In genomic region chr1:86346851-86347715, GRCm38 (mm10) we compare ENCODE assay signal across 11 mouse cellular contexts. TPM values are rescaled to one million over a fixed set of nuclear protein-coding genes. Genes with fewer than 3 reads are reported as not detected.
DNase-seq lines count a peak whose midpoint lies in the region; ATAC-seq and TF ChIP-seq lines count a peak whose summit lies in the region.
"Had no signal": no experiment of that assay in that cellular context is flagged by ENCODE, and none has a peak within 500 bp of the region (broad histone marks: within the 10 kb centered on the region; RNA-seq: fewer than 3 reads in every experiment).

No protein-coding gene starts in this region.

- H3K27me3 ChIP-seq in thymus, adult 2 months (ENCODE audit: control insufficient read depth, insufficient read depth, low read length): no peaks in the 10 kb centered on the region
- H3K27me3 ChIP-seq: hindbrain, embryonic 13.5 days; limb, embryonic 13.5 days had no signal

- 96% methylated on average over 3 of the region's 3 CpGs for WGBS in thymus, adult 2 months

- no peak overlapping the region for H3K27ac ChIP-seq in layer of hippocampus, adult 2 months
- H3K27ac ChIP-seq in thymus, adult 2 months (ENCODE audit: control insufficient read depth, insufficient read depth, low read length): no peak overlapping the region
- H3K27ac ChIP-seq: hindbrain, embryonic 13.5 days; limb, embryonic 13.5 days had no signal

- peaks cover 48% of the 10 kb centered on the region for H3K36me3 ChIP-seq in thymus, adult 2 months (ENCODE audit: control insufficient read depth, insufficient read depth, low read length)

- no peak overlapping the region for H3K4me3 ChIP-seq in layer of hippocampus, adult 2 months
- no peak overlapping the region for H3K4me3 ChIP-seq in thymus, adult 2 months (ENCODE audit: control insufficient read depth, insufficient read depth, low read length)
- H3K4me3 ChIP-seq: hindbrain, embryonic 13.5 days; limb, embryonic 13.5 days had no signal

- DNase-seq in CD4-positive, CD25-positive, alpha-beta regulatory T cell, adult 2 months (ENCODE audit: low read depth, low spot score): peak; percentile 49
- no peak for DNase-seq in layer of hippocampus, adult 2 months (ENCODE audit: low spot score in 2 of 2)
- no peak for DNase-seq in layer of hippocampus, postnatal 36 days
- DNase-seq in thymus, postnatal 4 days: peak; percentile 53
- no peak for DNase-seq in thymus, adult 2 months
- no peak for DNase-seq in adrenal gland, postnatal 36 days
- DNase-seq in frontal cortex, adult 2 months (ENCODE audit: extremely low spot score in 1 of 2, low spot score in 1 of 2): no peak
- DNase-seq: retina, postnatal 1 day had no signal

- no peak for TF ChIP-seq POLR2A in thymus, adult 2 months (IDR thresholded peaks at IDR 0.05; ENCODE audit: control insufficient read depth, extremely low read depth, insufficient read depth, low read length, poor library complexity)

- TF ChIP-seq CTCF in layer of hippocampus, adult 2 months (conservative IDR thresholded peaks at IDR 0.05): peak; percentile 68
- no peak for TF ChIP-seq CTCF in thymus, adult 2 months (IDR thresholded peaks at IDR 0.05; ENCODE audit: borderline replicate concordance, control insufficient read depth, extremely low read depth, insufficient read depth, low read length, poor library complexity)

- peaks cover 2% of the 10 kb centered on the region for H3K4me1 ChIP-seq in thymus, adult 2 months (replicated peaks; ENCODE audit: control insufficient read depth, insufficient read depth, low read length)
- H3K4me1 ChIP-seq: hindbrain, embryonic 13.5 days; limb, embryonic 13.5 days had no signal

- ATAC-seq in CD4-positive, CD25-positive, alpha-beta regulatory T cell, adult 4 months: no peak

RNA-seq across cellular contexts. Expression of gene Ncl, which starts 12.1 kb away (rescaled TPM):
- polyA plus RNA-seq in CD4-positive, CD25-positive, alpha-beta regulatory T cell, adult 4 months (2017; shearing (Covaris generic)): 100 to 1,000 TPM; 304 to 334 TPM
- total RNA-seq in layer of hippocampus, adult 2 months (2021): 100 to 1,000 TPM; 140 to 145 TPM
- 100 to 1,000 TPM; 136 to 137 TPM for total RNA-seq in layer of hippocampus, postnatal 36 days (2021)
- polyA plus RNA-seq in thymus, adult 2 months (2012; rRNA removed): 17.0 and 21.5 TPM in 2 replicates
- 100 to 1,000 TPM; 222 to 234 TPM for total RNA-seq in adrenal gland, postnatal 36 days (2021)
- polyA plus RNA-seq in frontal cortex, adult 2 months (2012; rRNA removed): 153 and 154 TPM in 2 replicates

RNA-seq across cellular contexts. Expression of gene B3gnt7, which starts 44.5 kb away (rescaled TPM):
- not detected for polyA plus RNA-seq in CD4-positive, CD25-positive, alpha-beta regulatory T cell, adult 4 months (2017; shearing (Covaris generic))
- total RNA-seq in layer of hippocampus, adult 2 months (2021): 1 to 10 TPM in 1 of 2 experiments, under 1 TPM in 1; 0.98 to 1.2 TPM
- 1 to 10 TPM; 1.2 to 1.6 TPM for total RNA-seq in layer of hippocampus, postnatal 36 days (2021)
- polyA plus RNA-seq in thymus, adult 2 months (2012; rRNA removed): 1.4 and 1.5 TPM in 2 replicates
- under 1 TPM; 0.13 to 0.17 TPM for total RNA-seq in adrenal gland, postnatal 36 days (2021)
- 1.6 TPM in 2 replicates for polyA plus RNA-seq in frontal cortex, adult 2 months (2012; rRNA removed)

Comparison
In these comparisons a context has a peak if more than half of its experiments do, and no peak if none do; other contexts are left out.
1. DNase-seq: peak in CD4-positive, CD25-positive, alpha-beta regulatory T cell, adult 2 months (single experiment) and thymus, postnatal 4 days (single experiment); none in layer of hippocampus, adult 2 months (0 of 2), layer of hippocampus, postnatal 36 days (0 of 2), thymus, adult 2 months (single experiment), adrenal gland, postnatal 36 days (0 of 2) and frontal cortex, adult 2 months (0 of 2).